Mouse (Mus musculus) limb, embryonic 12.5 days (tissue): ENCODE results near the gene Flrt1. TPM values are rescaled to one million over a fixed set of nuclear protein-coding genes. Genes with fewer than 3 reads are reported as not detected.

ENCODE experiments used
- ATAC-seq: fragments of 200-750 bp; cut with Nextera tagmentation; 2 replicates; pipeline ENCODE4 v1.8.0; 2017; ENCODE audit warnings: low read depth, moderate TSS enrichment; ENCODE audit not compliant: insufficient number of reproducible peaks, insufficient read depth, low FRiP score, low TSS enrichment
- H3K27ac ChIP-seq: fragments of 300-500 bp; sonication (generic); 2 replicates; pipeline ENCODE4 v1.5.1; 2016; ENCODE audit warnings: mild to moderate bottlenecking, moderate library complexity
- H3K27me3 ChIP-seq: fragments of 300-500 bp; sonication (generic); 2 replicates; pipeline ENCODE4 v1.6.1; 2016; ENCODE audit warnings: mild to moderate bottlenecking, moderate library complexity
- H3K36me3 ChIP-seq: fragments of 300-500 bp; sonication (generic); 2 replicates; pipeline ENCODE4 v1.6.1; 2016; ENCODE audit warnings: mild to moderate bottlenecking, moderate library complexity
- H3K4me1 ChIP-seq: fragments of 300-500 bp; sonication (generic); replicated peaks from 2 replicates; pipeline ENCODE4 v1.6.1; 2016
- H3K4me2 ChIP-seq: fragments of 300-500 bp; sonication (generic); 2 replicates; pipeline ENCODE4 v1.6.1; 2016; ENCODE audit warnings: mild to moderate bottlenecking, moderate library complexity
- H3K4me3 ChIP-seq: fragments of 300-500 bp; sonication (generic); replicated peaks from 2 replicates; pipeline ENCODE4 v1.5.1; 2016; ENCODE audit warnings: mild to moderate bottlenecking
- H3K9ac ChIP-seq: fragments of 300-500 bp; sonication (generic); replicated peaks from 2 replicates; pipeline ENCODE4 v1.6.1; 2016; ENCODE audit warnings: mild to moderate bottlenecking, moderate library complexity
- H3K9me3 ChIP-seq: fragments of 300-500 bp; sonication (generic); 2 replicates; pipeline ENCODE4 v1.6.1; 2016; ENCODE audit warnings: mild to moderate bottlenecking, moderate library complexity
- WGBS: fragments of 180-500 bp; shearing (Covaris S2); methylation state at CpG from one replicate; pipeline ENCODE4 v1.1.7; 2016; 5-methylcytosine and 5-hydroxymethylcytosine counted together
- polyA plus RNA-seq: library from polyadenylated mRNA; unstranded; fragments of >200 nt; fragmentation: Nextera tagmentation; extraction: Ambion mirVana; gene quantifications from 2 replicates; pipeline ENCODE4 v1.2.1, GENCODE M21; 2016

The Flrt1 gene
- polyA plus RNA-seq, 1 experiment from 2014 or later = 3.5 TPM

DNA sequence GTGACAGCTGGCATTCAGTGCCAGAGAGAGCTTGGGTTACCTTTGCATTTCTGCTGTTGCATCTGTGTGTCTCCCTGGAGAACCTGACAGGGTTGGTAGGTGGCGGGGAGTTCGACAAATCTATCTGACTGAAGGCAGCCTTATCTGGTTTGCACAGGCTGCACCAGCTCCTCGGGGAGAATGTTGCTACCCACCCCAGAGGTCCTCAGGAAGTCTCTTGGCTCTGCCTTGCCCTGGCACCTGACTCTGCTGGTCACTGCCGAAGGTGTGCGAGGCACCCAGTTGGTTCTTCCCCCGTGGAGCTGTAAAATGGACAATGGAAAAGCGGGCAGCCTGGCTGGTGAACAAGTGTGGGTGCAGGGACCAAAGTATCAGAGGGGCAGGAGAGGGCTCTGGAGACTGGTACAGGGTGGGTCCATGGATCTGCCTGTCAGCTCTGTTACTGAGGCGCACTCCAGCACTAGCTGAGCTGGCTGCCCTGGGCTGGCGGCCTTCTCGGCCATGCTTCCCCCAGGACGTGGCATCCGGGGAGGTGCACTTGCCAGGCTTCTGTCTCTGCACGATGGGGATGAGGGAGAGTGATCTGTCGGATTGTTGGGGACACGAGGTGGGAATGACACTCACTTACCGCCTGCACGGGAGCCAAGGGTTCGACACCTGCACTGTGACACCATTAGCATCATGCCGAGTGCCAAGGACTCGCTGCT lies 38.0 kb downstream of the Flrt1 start:
- WGBS = 35% methylated on average over 20 of the region's 20 CpGs
- Histone ChIP-seq H3K4me1 (peaks cover 58% of the 10 kb centered on the region), H3K36me3 (no peaks in the 10 kb centered on the region), H3K4me3 (no peak overlapping the region), H3K9ac (no peak overlapping the region; the same call in 1 of the 2 replicates), H3K4me2 (0 out of 2 replicates have a peak overlapping the region, but pooled peaks have one; percentile 38), H3K9me3 (no peaks in the 10 kb centered on the region), H3K27me3 (peaks cover 57% of the 10 kb centered on the region), H3K27ac (no peak overlapping the region)
- ATAC-seq = no peak

GRCm38 (mm10) chr19:7066828-7067342 lies 38.6 kb downstream of the Flrt1 start:
- H3K36me3 ChIP-seq = no peaks in the 10 kb centered on the region
- H3K27me3 ChIP-seq = peaks cover 51% of the 10 kb centered on the region
- WGBS = 36% methylated on average over 8 of the region's 8 CpGs
- H3K27ac ChIP-seq = no peak overlapping the region
- H3K9me3 ChIP-seq = no peaks in the 10 kb centered on the region
- H3K9ac ChIP-seq = peak overlapping the region; percentile 24; the same call in 1 of the 2 replicates
- H3K4me3 ChIP-seq = no peak overlapping the region
- ATAC-seq = no peak
- H3K4me1 ChIP-seq = peaks cover 54% of the 10 kb centered on the region
- no peak overlapping the region for H3K4me2 ChIP-seq

DNA sequence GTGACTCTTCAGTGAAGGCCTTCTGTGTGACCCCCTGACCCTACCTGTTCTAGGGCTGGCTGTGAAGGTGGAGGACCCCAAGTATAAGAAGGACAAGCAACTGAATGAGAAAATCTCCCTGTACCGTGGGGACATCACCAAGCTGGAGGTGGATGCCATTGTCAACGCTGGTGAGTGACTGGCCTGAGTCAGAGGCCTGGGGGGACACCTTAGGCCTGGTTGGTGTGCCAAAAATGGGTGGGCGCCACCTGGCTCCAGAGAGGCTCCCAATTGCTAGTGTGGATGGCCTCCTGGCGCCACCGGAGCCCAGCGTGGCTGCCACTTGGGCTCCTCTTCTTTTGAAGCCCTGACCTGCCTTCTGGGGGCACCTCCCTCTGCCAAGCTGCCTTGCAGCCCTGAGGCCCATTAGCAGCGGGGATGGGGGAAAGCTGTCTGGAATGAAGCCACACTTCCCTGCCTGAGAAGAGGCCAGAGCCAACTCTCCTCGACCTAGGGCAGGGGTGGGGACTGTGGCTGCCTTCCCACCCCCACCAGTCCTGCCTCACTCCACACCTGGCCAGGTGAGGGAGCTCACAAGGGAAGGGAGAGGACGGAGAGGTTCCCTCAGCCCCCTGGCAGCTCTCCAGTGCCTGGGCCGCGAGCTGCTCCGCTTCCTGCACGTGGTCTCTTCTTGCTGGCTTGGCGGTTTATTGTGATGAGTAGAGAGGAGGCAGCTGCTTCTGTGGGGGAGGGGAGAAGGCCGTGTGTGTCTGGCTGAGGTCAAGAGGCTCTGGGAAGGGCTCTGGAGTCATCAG lies 39.3 kb downstream of the Flrt1 start:
- no peak overlapping the region for H3K4me3 ChIP-seq
- no peaks in the 10 kb centered on the region for H3K9me3 ChIP-seq
- no peak overlapping the region; the same call in 1 of the 2 replicates for H3K4me2 ChIP-seq
- H3K9ac ChIP-seq = peak overlapping the region; percentile 24; the same call in 1 of the 2 replicates
- H3K27me3 ChIP-seq = peaks cover 44% of the 10 kb centered on the region
- WGBS = 37% methylated on average over 15 of the region's 15 CpGs
- ATAC-seq = no peak
- no peaks in the 10 kb centered on the region for H3K36me3 ChIP-seq
- peaks cover 52% of the 10 kb centered on the region for H3K4me1 ChIP-seq
- no peak overlapping the region for H3K27ac ChIP-seq

- ATAC-seq = peak; percentile 24; the same call in 1 of the 2 replicates
- no peak overlapping the region for H3K4me3 ChIP-seq
Measured at GRCm38 (mm10) chr19:7064571-7064970, 41.0 kb downstream of the Flrt1 start.

GRCm38 (mm10) chr19:7062916-7063315 lies 42.6 kb downstream of the Flrt1 start:
- WGBS = 89% methylated on average over 8 of the region's 8 CpGs
- Histone ChIP-seq H3K27ac (no peak overlapping the region), H3K4me3 (no peak overlapping the region), H3K9me3 (no peaks in the 10 kb centered on the region), H3K4me1 (peaks cover 28% of the 10 kb centered on the region), H3K27me3 (peaks cover 37% of the 10 kb centered on the region), H3K36me3 (no peaks in the 10 kb centered on the region), H3K4me2 (no peak overlapping the region), H3K9ac (no peak overlapping the region)
- no peak for ATAC-seq

More at GRCm38 (mm10) chr19:7064571-7064970, 41.0 kb downstream of the Flrt1 start:
- Histone ChIP-seq H3K36me3 (no peaks in the 10 kb centered on the region), H3K9me3 (no peaks in the 10 kb centered on the region), H3K4me2 (no peak overlapping the region), H3K4me1 (peaks cover 35% of the 10 kb centered on the region), H3K27ac (no peak overlapping the region), H3K27me3 (peaks cover 44% of the 10 kb centered on the region), H3K9ac (no peak overlapping the region)
- 1% methylated on average over 3 of the region's 3 CpGs for WGBS

DNA sequence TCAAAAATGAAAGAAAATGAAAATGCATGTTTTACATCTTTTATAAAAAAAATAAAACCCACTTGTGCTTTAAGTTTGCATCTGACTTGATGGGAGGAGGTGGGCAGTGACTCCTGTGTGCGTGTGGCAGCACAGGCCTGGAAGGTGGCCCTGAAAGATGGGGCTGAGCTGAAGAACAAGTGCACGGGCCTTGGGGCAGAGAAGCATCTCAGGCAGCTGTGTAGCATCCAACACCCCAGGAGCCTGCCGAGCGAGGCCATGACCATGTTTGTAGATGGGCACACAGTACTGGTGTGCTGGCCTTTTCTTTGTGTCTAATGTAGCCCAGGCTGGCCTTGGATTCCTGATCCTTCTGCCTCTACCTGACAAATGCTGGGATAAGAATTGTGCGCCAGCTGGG lies 43.4 kb downstream of the Flrt1 start:
- no peak overlapping the region for H3K4me2 ChIP-seq
- no peak for ATAC-seq
- H3K27ac ChIP-seq = no peak overlapping the region
- peaks cover 32% of the 10 kb centered on the region for H3K27me3 ChIP-seq
- H3K9ac ChIP-seq = no peak overlapping the region
- H3K9me3 ChIP-seq = no peaks in the 10 kb centered on the region
- no peaks in the 10 kb centered on the region for H3K36me3 ChIP-seq
- WGBS = 83% methylated on average over 5 of the region's 5 CpGs
- no peak overlapping the region for H3K4me3 ChIP-seq
- H3K4me1 ChIP-seq = peaks cover 28% of the 10 kb centered on the region

DNA sequence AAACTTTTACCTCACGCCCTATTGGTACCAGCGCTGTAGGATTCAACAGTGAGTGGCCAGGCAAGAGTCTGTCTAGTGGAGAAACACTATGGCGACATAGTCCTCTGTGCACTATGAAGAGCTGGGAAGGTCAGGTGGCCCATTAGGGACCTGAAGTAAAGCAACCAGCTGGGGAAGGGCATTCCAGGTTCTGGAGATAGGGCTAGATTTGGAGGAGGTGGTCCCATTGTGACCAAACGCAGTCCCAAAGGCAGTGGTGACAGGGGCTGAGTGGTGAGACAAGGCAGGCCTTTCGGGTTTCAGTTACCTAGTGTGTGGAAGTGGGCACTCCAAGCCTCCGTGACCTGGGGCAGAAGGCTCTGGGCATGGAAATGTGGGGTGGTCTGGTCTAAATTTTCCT lies 47.0 kb downstream of the Flrt1 start:
- peaks cover 33% of the 10 kb centered on the region for H3K27me3 ChIP-seq
- peaks cover 29% of the 10 kb centered on the region for H3K4me1 ChIP-seq
- no peaks in the 10 kb centered on the region for H3K9me3 ChIP-seq
- H3K9ac ChIP-seq = no peak overlapping the region
- H3K4me3 ChIP-seq = no peak overlapping the region
- peak overlapping the region; percentile 100 for H3K4me2 ChIP-seq
- no peaks in the 10 kb centered on the region for H3K36me3 ChIP-seq
- WGBS = 59% methylated on average over 6 of the region's 6 CpGs
- 0 out of 2 replicates have a peak overlapping the region, but pooled peaks have one; percentile 20 for H3K27ac ChIP-seq
- no peak for ATAC-seq

DNA sequence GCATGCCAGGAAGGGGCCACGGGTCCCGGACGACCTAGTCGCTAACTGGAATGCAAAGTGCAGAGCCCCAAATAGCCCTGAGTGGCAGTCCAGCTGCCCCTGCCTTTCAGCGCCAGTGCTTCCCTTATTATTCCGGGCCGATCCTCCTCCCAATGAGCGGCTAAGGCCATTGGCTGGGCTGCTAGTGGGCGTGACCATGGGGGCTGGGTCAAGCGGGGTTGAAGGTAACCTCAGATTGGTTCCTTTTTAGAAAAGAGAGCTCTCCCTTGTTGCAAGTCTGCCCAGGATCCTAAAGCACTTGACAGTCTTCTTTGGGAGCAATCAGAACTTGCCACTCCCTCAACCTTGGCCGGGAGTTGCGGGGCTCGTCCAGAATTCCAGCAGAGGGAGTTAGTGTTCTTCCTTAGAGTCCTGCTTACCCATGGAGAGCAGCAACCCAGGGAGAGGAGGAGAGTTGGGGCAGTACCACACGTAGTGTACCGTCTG lies 47.8 kb downstream of the Flrt1 start:
- H3K27ac ChIP-seq = peak overlapping the region; percentile 20; the same call in 1 of the 2 replicates
- peaks cover 33% of the 10 kb centered on the region for H3K27me3 ChIP-seq
- H3K4me3 ChIP-seq = peak overlapping the region; percentile 74
- ATAC-seq = peak; percentile 76
- H3K9ac ChIP-seq = no peak overlapping the region
- H3K9me3 ChIP-seq = no peaks in the 10 kb centered on the region
- H3K4me2 ChIP-seq = peak overlapping the region; percentile 100
- H3K36me3 ChIP-seq = no peaks in the 10 kb centered on the region
- H3K4me1 ChIP-seq = peaks cover 29% of the 10 kb centered on the region
- 0% methylated on average over 15 of the region's 15 CpGs for WGBS

- peak overlapping the region; percentile 77 for H3K9ac ChIP-seq
- peak overlapping the region; percentile 74 for H3K4me3 ChIP-seq
- H3K27ac ChIP-seq = 0 out of 2 replicates have a peak overlapping the region, but pooled peaks have one; percentile 41
- no peaks in the 10 kb centered on the region for H3K9me3 ChIP-seq
- H3K27me3 ChIP-seq = peaks cover 33% of the 10 kb centered on the region
- H3K36me3 ChIP-seq = no peaks in the 10 kb centered on the region
- peak overlapping the region; percentile 100 for H3K4me2 ChIP-seq
- peaks cover 29% of the 10 kb centered on the region for H3K4me1 ChIP-seq
- 5% methylated on average over 16 of the region's 16 CpGs for WGBS
- peak; percentile 39 for ATAC-seq
Measured at GRCm38 (mm10) chr19:7057126-7057721, 48.3 kb downstream of the Flrt1 start.

DNA sequence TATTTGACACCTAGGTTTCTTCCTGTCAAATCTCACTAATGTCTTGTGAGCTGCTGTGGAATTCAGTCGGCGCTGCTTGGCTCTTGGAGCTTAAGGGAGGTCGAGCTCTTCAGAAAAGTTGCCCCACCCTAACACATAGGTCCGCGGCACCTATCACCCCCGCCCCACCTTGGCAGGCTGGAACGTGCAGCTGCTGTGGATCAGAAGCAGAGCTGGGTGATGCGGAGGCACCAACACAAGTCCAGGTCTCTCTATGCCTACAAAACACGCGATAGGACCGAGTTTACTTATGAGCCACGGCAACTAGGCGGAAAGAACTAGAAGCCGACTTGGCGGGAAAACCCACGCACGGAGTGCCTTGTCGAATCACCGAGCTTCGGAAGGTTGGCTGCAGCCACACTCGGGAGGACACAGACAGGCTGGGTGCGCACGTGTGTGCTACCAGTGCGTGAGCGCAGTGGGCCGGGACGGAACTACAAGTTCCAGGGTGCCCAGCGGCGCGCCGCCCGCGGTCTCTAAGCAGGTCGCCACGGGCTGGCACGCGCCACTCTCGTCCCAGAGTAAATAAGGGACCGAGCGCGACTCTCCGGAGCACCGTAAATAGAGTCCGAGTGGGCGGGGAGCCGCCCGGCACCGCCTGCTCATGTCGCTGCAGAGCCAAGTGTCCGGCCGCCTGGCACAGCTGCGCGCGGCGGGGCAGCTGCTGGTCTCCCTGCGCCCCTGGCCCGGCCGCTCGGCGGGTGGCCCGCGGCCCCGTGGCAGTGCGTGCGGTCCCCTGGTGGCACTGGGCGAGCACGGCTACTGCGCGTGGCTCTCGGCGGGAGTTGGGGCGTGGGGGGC lies 49.1 kb downstream of the Flrt1 start, which contains the start of gene Macrod1:
TSS of gene Macrod1 (plus strand) at position 563 of the 840 bp plus-strand sequence.
- Histone ChIP-seq H3K27me3 (peaks cover 33% of the 10 kb centered on the region), H3K4me3 (peak within 1 kb of the TSS; percentile 74), H3K36me3 (no peaks in the 10 kb centered on the region), H3K4me1 (peaks cover 29% of the 10 kb centered on the region), H3K9ac (peak within 1 kb of the TSS; percentile 77), H3K4me2 (peak within 1 kb of the TSS; percentile 100), H3K27ac (0 out of 2 replicates have a peak within 1 kb of the TSS, but pooled peaks have one; percentile 41), H3K9me3 (no peaks in the 10 kb centered on the region)
- WGBS = under 1% methylated on average over 72 of the region's 72 CpGs
- peak; percentile 76 for ATAC-seq
